ENCODE assay signal across 9 mouse cellular contexts in the genomic region with DNA sequence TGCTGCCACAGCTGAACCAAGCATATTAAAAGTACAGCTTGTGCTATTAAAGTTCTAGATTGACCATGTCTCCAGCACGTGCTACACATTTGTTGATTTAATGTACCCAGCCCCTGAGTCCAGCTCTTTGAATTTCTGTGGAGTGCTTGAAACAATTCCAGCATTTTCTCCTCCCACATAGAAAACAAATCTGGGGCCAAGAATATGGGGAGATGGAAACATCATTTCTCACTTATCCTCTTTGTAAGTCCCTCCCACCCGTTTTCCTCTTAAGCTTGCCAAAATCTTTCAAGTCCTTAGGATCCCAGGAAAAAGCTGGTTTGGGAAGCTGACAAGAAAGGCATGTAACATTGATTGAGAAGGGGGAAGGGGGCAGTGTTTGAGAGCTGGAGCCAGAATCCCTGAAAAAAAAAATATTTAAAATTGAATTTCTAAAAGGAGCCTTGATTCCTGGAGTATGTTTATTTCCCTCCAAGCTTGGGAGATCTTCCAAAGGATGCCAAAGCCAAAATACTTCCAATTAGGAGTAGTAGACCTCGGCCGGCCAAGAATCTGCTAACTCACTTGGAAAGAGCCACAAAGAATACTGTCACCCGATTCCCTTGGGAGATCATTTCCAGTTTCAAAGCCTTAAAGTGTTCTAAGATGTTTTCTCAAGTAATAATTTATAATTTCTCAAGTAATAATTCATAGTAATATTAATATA.
DNase-seq lines count a peak whose midpoint lies in the region; ATAC-seq and TF ChIP-seq lines count a peak whose summit lies in the region.
"Had no signal": no experiment of that assay in that cellular context is flagged by ENCODE, and none has a peak within 500 bp of the region (broad histone marks: within the 10 kb centered on the region; RNA-seq: fewer than 3 reads in every experiment).

No protein-coding gene starts in this region.

- TF ChIP-seq CTCF in brain, embryonic 14.5 days (IDR thresholded peaks at IDR 0.05; ENCODE audit: borderline replicate concordance, extremely low read depth, insufficient read depth, insufficient read length) = no peak

- no peak overlapping the region for H3K4me3 ChIP-seq in kidney, embryonic 14.5 days (ENCODE audit: low read length)
- H3K4me3 ChIP-seq: limb, embryonic 12.5 days; neural tube, embryonic 13.5 days had no signal

- no peaks in the 10 kb centered on the region for H3K4me1 ChIP-seq in kidney, embryonic 14.5 days (ENCODE audit: control insufficient read depth, insufficient read depth, low read length)
- H3K4me1 ChIP-seq: limb, embryonic 12.5 days; neural tube, embryonic 13.5 days had no signal

- H3K4me2 ChIP-seq in kidney, embryonic 14.5 days (replicated peaks; ENCODE audit: low read depth, low read length) = no peak overlapping the region
- H3K4me2 ChIP-seq: limb, embryonic 12.5 days; neural tube, embryonic 13.5 days had no signal

- H3K36me3 ChIP-seq in kidney, embryonic 14.5 days (ENCODE audit: control insufficient read depth, insufficient read depth, low read length) = no peaks in the 10 kb centered on the region
- H3K36me3 ChIP-seq: limb, embryonic 12.5 days; neural tube, embryonic 13.5 days had no signal

- no peak overlapping the region; the same call in 1 of the 2 replicates for H3K27ac ChIP-seq in kidney, embryonic 14.5 days (ENCODE audit: low read depth, low read length)
- H3K27ac ChIP-seq: limb, embryonic 12.5 days; neural tube, embryonic 13.5 days had no signal

- no peaks in the 10 kb centered on the region for H3K9me3 ChIP-seq in kidney, embryonic 14.5 days (ENCODE audit: control insufficient read depth, low read length)
- H3K9me3 ChIP-seq: limb, embryonic 12.5 days; neural tube, embryonic 13.5 days had no signal

- peak; percentile 26 for DNase-seq in kidney, adult 11 months
- peak; percentile 94 for DNase-seq in brain, embryonic 14.5 days (ENCODE audit: low read depth)
- DNase-seq in heart, postnatal 10 days = peak; percentile 58 to 64
- peak; percentile 51 for DNase-seq in left cerebral cortex, postnatal 4 days
- DNase-seq in T-cell, adult 2 months (ENCODE audit: low spot score) = no peak
- DNase-seq in embryo, embryonic 9.5 days (ENCODE audit: extremely low spot score) = no peak

- TF ChIP-seq POLR2A in brain, embryonic 14.5 days (IDR thresholded peaks at IDR 0.05; ENCODE audit: borderline replicate concordance, extremely low read depth, insufficient read depth, insufficient read length, poor library complexity, severe bottlenecking) = no peak

- ATAC-seq in kidney, embryonic 14.5 days (ENCODE audit: low FRiP score, low TSS enrichment) = no peak

- no peaks in the 10 kb centered on the region for H3K27me3 ChIP-seq in kidney, embryonic 14.5 days (ENCODE audit: control insufficient read depth, insufficient read depth, low read length)
- H3K27me3 ChIP-seq: limb, embryonic 12.5 days; neural tube, embryonic 13.5 days had no signal

- intact Hi-C loops in heart, postnatal 10 days (cut with DNase I) = no loop called here
- intact Hi-C loops in left cerebral cortex, postnatal 4 days (cut with DNase I) = no loop called here

- WGBS in kidney, embryonic 14.5 days = 60% methylated on average over 5 of the region's 5 CpGs

- no peak overlapping the region for H3K9ac ChIP-seq in kidney, embryonic 14.5 days (ENCODE audit: low read depth, low read length)
- H3K9ac ChIP-seq: limb, embryonic 12.5 days; neural tube, embryonic 13.5 days had no signal

Comparison
In these comparisons a context has a peak if more than half of its experiments do, and no peak if none do; other contexts are left out.
1. DNase-seq: peak in kidney, adult 11 months (single experiment), brain, embryonic 14.5 days (single experiment), heart, postnatal 10 days (2 of 2) and left cerebral cortex, postnatal 4 days (single experiment); none in T-cell, adult 2 months (single experiment) and embryo, embryonic 9.5 days (single experiment).